Mouse (Mus musculus): Measurements from ENCODE around the gene Rbfox1.

- TF ChIP-seq CTCF (IDR thresholded peaks at IDR 0.05; ENCODE audit: extremely low read depth, insufficient read depth, low read length), result no peak
- no peak for TF ChIP-seq POLR2A (IDR thresholded peaks at IDR 0.05; ENCODE audit: extremely low read depth, insufficient read depth, low read length)
Measured at GRCm38 (mm10) chr16:7164153-7164737, 1279.1 kb downstream of the Rbfox1 start.

Measured in cortical plate, adult 2 months (tissue).